Mouse (Mus musculus): ENCODE results near the gene Lcor. TPM values are rescaled to one million over a fixed set of nuclear protein-coding genes. Genes with fewer than 3 reads are reported as not detected.
A peak's percentile ranks its signal among the peaks of the same experiment; 100 is the strongest.

The Lcor gene
- polyA plus RNA-seq, 1 experiment from 2014 or later = 9.9 TPM

- H3K4me2 ChIP-seq (ENCODE audit: low read length) = no peak overlapping the region
- no peak overlapping the region for H3K9ac ChIP-seq (ENCODE audit: low read depth, low read length)
- H3K4me3 ChIP-seq (ENCODE audit: low read length) = no peak overlapping the region
- H3K27ac ChIP-seq (ENCODE audit: low read depth, low read length) = no peak overlapping the region
- 92% methylated on average over 5 of the region's 5 CpGs for WGBS
- no peaks in the 10 kb centered on the region for H3K4me1 ChIP-seq (ENCODE audit: control insufficient read depth, insufficient read depth, low read depth, low read length)
- H3K9me3 ChIP-seq (ENCODE audit: control insufficient read depth, low read length) = no peaks in the 10 kb centered on the region
- no peak for ATAC-seq
- H3K27me3 ChIP-seq (replicated peaks; ENCODE audit: control insufficient read depth, insufficient read depth, low read length) = no peaks in the 10 kb centered on the region
- H3K36me3 ChIP-seq (ENCODE audit: control insufficient read depth, insufficient read depth, low read length) = no peaks in the 10 kb centered on the region
Measured at GRCm38 (mm10) chr19:41463841-41464240, 18.6 kb upstream of the Lcor start.

GRCm38 (mm10) chr19:41466475-41466874 is 16.0 kb upstream of the Lcor start:
- Histone ChIP-seq H3K9ac (ENCODE audit: low read depth, low read length) (no peak overlapping the region), H3K27ac (ENCODE audit: low read depth, low read length) (no peak overlapping the region), H3K27me3 (replicated peaks; ENCODE audit: control insufficient read depth, insufficient read depth, low read length) (no peaks in the 10 kb centered on the region), H3K4me2 (ENCODE audit: low read length) (no peak overlapping the region), H3K9me3 (ENCODE audit: control insufficient read depth, low read length) (no peaks in the 10 kb centered on the region), H3K36me3 (ENCODE audit: control insufficient read depth, insufficient read depth, low read length) (no peaks in the 10 kb centered on the region), H3K4me1 (ENCODE audit: control insufficient read depth, insufficient read depth, low read depth, low read length) (no peaks in the 10 kb centered on the region), H3K4me3 (ENCODE audit: low read length) (no peak overlapping the region)
- WGBS = 84% methylated on average over 3 of the region's 3 CpGs
- ATAC-seq = no peak

GRCm38 (mm10) chr19:41473566-41474135 is 8.8 kb upstream of the Lcor start:
- 86% methylated on average over 7 of the region's 7 CpGs for WGBS
- H3K36me3 ChIP-seq (ENCODE audit: control insufficient read depth, insufficient read depth, low read length) = no peaks in the 10 kb centered on the region
- H3K4me3 ChIP-seq (ENCODE audit: low read length) = no peak overlapping the region
- H3K27ac ChIP-seq (ENCODE audit: low read depth, low read length) = no peak overlapping the region
- H3K9ac ChIP-seq (ENCODE audit: low read depth, low read length) = no peak overlapping the region
- H3K4me1 ChIP-seq (ENCODE audit: control insufficient read depth, insufficient read depth, low read depth, low read length) = no peaks in the 10 kb centered on the region
- no peak for ATAC-seq
- H3K27me3 ChIP-seq (replicated peaks; ENCODE audit: control insufficient read depth, insufficient read depth, low read length) = no peaks in the 10 kb centered on the region
- H3K4me2 ChIP-seq (ENCODE audit: low read length) = no peak overlapping the region
- H3K9me3 ChIP-seq (ENCODE audit: control insufficient read depth, low read length) = no peaks in the 10 kb centered on the region

GRCm38 (mm10) chr19:41474943-41475342 is 7.5 kb upstream of the Lcor start:
- Histone ChIP-seq H3K27ac (ENCODE audit: low read depth, low read length) (no peak overlapping the region), H3K27me3 (replicated peaks; ENCODE audit: control insufficient read depth, insufficient read depth, low read length) (no peaks in the 10 kb centered on the region), H3K4me1 (ENCODE audit: control insufficient read depth, insufficient read depth, low read depth, low read length) (no peaks in the 10 kb centered on the region), H3K36me3 (ENCODE audit: control insufficient read depth, insufficient read depth, low read length) (no peaks in the 10 kb centered on the region), H3K4me2 (ENCODE audit: low read length) (no peak overlapping the region), H3K9ac (ENCODE audit: low read depth, low read length) (no peak overlapping the region), H3K9me3 (ENCODE audit: control insufficient read depth, low read length) (no peaks in the 10 kb centered on the region), H3K4me3 (ENCODE audit: low read length) (no peak overlapping the region)
- ATAC-seq = no peak
- 87% methylated on average over 2 of the region's 2 CpGs for WGBS

- Histone ChIP-seq H3K4me3 (ENCODE audit: low read length) (no peak overlapping the region), H3K4me2 (ENCODE audit: low read length) (no peak overlapping the region)
- ATAC-seq = no peak
Measured at GRCm38 (mm10) chr19:41476530-41477249, 5.7 kb upstream of the Lcor start.

GRCm38 (mm10) chr19:41481030-41481886 is 1.2 kb upstream of the Lcor start:
- H3K9me3 ChIP-seq (ENCODE audit: control insufficient read depth, low read length) = no peaks in the 10 kb centered on the region
- no peaks in the 10 kb centered on the region for H3K36me3 ChIP-seq (ENCODE audit: control insufficient read depth, insufficient read depth, low read length)
- H3K4me3 ChIP-seq (ENCODE audit: low read length) = peak overlapping the region; percentile 93
- peaks cover 20% of the 10 kb centered on the region for H3K4me1 ChIP-seq (ENCODE audit: control insufficient read depth, insufficient read depth, low read depth, low read length)
- ATAC-seq = no peak
- no peak overlapping the region for H3K27ac ChIP-seq (ENCODE audit: low read depth, low read length)
- H3K27me3 ChIP-seq (replicated peaks; ENCODE audit: control insufficient read depth, insufficient read depth, low read length) = no peaks in the 10 kb centered on the region
- peak overlapping the region; percentile 76 for H3K4me2 ChIP-seq (ENCODE audit: low read length)
- 11% methylated on average over 15 of the region's 15 CpGs for WGBS
- no peak overlapping the region for H3K9ac ChIP-seq (ENCODE audit: low read depth, low read length)

More at GRCm38 (mm10) chr19:41476530-41477249, 5.7 kb upstream of the Lcor start:
- no peaks in the 10 kb centered on the region for H3K9me3 ChIP-seq (ENCODE audit: control insufficient read depth, low read length)
- H3K4me1 ChIP-seq (ENCODE audit: control insufficient read depth, insufficient read depth, low read depth, low read length) = peaks cover 5% of the 10 kb centered on the region; the same call in 1 of the 2 replicates
- H3K9ac ChIP-seq (ENCODE audit: low read depth, low read length) = no peak overlapping the region
- no peak overlapping the region for H3K27ac ChIP-seq (ENCODE audit: low read depth, low read length)
- 91% methylated on average over 3 of the region's 3 CpGs for WGBS
- H3K27me3 ChIP-seq (replicated peaks; ENCODE audit: control insufficient read depth, insufficient read depth, low read length) = no peaks in the 10 kb centered on the region
- no peaks in the 10 kb centered on the region for H3K36me3 ChIP-seq (ENCODE audit: control insufficient read depth, insufficient read depth, low read length)

- H3K36me3 ChIP-seq (ENCODE audit: control insufficient read depth, insufficient read depth, low read length) = no peaks in the 10 kb centered on the region
- H3K9ac ChIP-seq (ENCODE audit: low read depth, low read length) = peak overlapping the region; percentile 96
- H3K27ac ChIP-seq (ENCODE audit: low read depth, low read length) = peak overlapping the region; percentile 99
- H3K27me3 ChIP-seq (replicated peaks; ENCODE audit: control insufficient read depth, insufficient read depth, low read length) = no peaks in the 10 kb centered on the region
- no peaks in the 10 kb centered on the region for H3K9me3 ChIP-seq (ENCODE audit: control insufficient read depth, low read length)
- no peak for ATAC-seq
- WGBS = 5% methylated on average over 6 of the region's 6 CpGs
- H3K4me1 ChIP-seq (ENCODE audit: control insufficient read depth, insufficient read depth, low read depth, low read length) = peaks cover 25% of the 10 kb centered on the region
- peak overlapping the region; percentile 76 for H3K4me2 ChIP-seq (ENCODE audit: low read length)
- peak overlapping the region; percentile 93 for H3K4me3 ChIP-seq (ENCODE audit: low read length)
Measured at GRCm38 (mm10) chr19:41481887-41482189, 599 bp upstream of the Lcor start.

- H3K4me1 ChIP-seq (ENCODE audit: control insufficient read depth, insufficient read depth, low read depth, low read length) = peaks cover 25% of the 10 kb centered on the region
- peak overlapping the region; percentile 76 for H3K4me2 ChIP-seq (ENCODE audit: low read length)
- H3K27me3 ChIP-seq (replicated peaks; ENCODE audit: control insufficient read depth, insufficient read depth, low read length) = no peaks in the 10 kb centered on the region
- ATAC-seq = peak; percentile 79
- peak overlapping the region; percentile 99 for H3K27ac ChIP-seq (ENCODE audit: low read depth, low read length)
- WGBS = under 1% methylated on average over 48 of the region's 91 CpGs
- H3K4me3 ChIP-seq (ENCODE audit: low read length) = peak overlapping the region; percentile 93
- H3K9ac ChIP-seq (ENCODE audit: low read depth, low read length) = peak overlapping the region; percentile 96
- H3K36me3 ChIP-seq (ENCODE audit: control insufficient read depth, insufficient read depth, low read length) = no peaks in the 10 kb centered on the region
- no peaks in the 10 kb centered on the region for H3K9me3 ChIP-seq (ENCODE audit: control insufficient read depth, low read length)
Measured at GRCm38 (mm10) chr19:41482909-41483444, 540 bp downstream of the Lcor start.

Data from hindbrain, embryonic 16.5 days (tissue).